Mouse (Mus musculus) cerebral cortex, adult 2 months (tissue): ENCODE measurements around the gene Rasgrf1.

Experiments used
- WGBS: fragments of 180-500 bp; shearing (Covaris S2); methylation state at CpG from one replicate; pipeline ENCODE4 v1.1.7; 2018; 5-methylcytosine and 5-hydroxymethylcytosine counted together

Gene Rasgrf1

DNA sequence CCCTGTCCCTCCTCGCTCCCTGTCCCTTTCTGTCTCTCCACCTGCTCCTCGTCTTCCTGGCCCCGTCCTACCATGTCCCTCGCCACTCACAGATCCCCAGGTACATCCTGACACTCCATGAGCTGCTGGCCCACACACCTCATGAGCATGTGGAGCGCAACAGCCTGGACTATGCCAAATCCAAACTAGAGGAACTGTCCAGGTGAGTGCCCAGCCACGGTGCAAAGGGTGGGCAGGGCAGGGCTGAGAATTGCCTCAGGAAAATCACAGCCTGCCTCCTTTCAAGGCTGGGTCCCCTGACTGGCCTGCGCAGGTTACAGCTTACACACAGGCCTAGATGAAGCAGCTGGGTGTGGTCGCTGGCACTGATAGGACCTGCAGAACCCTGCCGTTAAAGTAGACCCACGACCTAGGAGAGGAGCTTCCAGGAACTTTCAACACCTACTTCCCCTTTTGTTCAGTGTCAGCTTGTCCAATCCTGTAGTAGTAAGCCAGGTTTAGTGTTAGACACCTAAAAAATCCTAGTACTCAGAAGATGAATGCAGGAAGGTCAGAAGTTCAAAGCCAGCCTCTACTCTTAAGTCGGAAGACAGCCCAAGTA lies 61.3 kb downstream of the Rasgrf1 start:
- WGBS: 89% methylated on average over 11 of the region's 11 CpGs

DNA sequence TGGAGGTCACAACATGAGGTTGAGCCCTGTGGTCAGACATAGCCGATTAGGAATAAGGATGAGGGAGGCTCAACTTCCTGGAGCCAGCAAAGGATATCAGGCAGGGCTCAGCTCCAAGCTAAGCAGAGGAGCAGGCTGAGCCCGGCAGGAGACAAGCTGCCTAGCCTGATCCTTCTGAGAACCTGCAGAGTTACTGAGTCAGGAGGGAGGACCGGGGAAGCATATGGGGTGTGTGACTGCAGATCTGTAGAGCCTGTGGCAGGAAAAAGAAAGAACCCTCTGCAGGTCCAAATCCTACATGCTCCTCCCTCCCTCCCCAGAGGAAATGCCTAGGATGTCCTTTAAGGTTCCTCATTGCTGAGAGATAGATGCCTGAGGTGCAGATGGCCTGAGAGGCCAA lies 62.6 kb downstream of the Rasgrf1 start:
- 53% methylated on average over 3 of the region's 3 CpGs for WGBS

DNA sequence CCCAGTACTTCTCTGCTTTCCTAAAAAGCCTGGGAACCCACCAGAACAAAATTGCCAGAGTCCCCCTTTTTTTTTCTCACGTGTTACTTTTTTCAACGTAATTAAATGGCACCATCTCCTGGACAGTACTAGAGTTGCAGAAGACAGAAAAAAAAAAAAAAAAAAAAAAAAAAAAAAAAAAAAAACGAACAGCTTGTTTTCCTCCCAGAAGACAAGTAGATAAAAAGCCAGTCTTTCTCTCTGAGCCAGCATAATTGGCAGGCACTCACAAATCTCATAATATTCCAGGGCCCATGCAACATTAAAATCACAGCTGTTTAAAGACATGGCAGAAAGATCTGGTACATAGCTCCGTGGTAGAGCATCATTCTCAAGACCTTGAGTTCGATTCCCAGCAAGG lies 64.1 kb downstream of the Rasgrf1 start:
- 15% methylated on average over 5 of the region's 5 CpGs for WGBS

DNA sequence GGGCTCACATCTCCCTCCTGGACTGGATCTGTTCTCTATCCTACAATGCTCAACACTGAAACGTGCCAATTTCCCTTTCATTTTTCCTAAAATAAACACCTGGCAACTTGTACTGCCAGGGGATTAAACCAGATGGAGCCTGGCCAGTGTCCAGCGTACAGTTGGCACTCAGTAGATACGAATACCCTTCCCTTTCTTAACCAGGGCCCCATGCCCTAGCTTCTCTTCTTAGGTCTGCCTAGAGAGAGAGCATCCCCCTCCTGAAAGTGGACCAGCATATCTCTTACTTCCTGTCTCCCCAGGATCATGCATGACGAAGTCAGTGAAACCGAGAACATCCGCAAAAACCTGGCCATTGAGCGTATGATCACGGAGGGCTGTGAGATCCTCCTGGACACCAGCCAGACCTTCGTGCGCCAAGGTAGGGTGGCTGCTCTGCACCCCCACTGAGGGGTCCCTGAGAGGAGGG lies 64.8 kb downstream of the Rasgrf1 start:
- WGBS: 35% methylated on average over 10 of the region's 10 CpGs

DNA sequence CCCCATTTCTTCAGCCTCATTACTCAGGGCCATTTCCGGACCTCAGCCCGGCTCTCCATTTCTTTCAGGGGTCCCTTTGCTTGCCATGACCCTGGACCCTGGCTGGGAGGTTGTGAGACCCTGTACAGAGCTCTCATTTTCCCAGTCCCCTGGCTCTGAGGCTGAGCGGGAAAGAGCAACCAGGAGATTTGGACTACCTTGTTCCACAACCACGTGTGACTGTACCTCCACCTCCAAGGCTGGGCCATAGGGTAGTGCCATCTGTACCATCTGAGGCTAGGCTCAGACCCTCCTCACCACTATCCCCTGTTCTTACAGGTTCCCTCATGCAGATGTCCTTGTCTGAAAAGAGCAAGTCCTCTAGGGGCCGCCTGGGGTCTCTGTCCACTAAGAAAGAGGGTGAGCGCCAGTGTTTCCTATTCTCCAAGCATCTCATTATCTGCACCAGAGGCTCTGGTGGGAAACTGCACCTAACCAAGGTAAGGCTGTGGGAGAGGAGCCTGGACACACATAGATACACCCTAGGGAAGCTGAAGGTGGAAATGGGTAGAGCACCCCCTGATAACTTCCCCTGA lies 66.7 kb downstream of the Rasgrf1 start:
- WGBS: 89% methylated on average over 6 of the region's 6 CpGs

DNA sequence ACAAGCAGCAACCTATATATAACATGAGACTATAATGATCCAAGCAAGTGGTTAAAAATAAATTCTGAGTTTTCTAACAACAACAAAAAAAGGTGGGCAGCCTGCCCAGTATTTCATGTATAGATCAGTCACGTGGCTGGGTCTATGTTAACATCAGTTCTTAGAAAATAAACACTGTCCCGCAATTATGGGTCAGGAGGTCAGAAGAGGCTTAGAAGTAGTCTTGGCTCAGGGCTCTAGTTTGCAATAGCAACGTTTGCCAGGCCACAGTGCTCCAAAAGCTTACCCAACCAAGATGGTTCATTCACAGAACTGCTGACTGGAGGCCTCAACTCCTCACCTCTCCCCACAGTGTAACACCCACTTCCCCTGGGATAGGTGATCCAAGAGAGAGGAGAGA lies 69.5 kb downstream of the Rasgrf1 start:
- WGBS: 33% methylated on average over 3 of the region's 3 CpGs

DNA sequence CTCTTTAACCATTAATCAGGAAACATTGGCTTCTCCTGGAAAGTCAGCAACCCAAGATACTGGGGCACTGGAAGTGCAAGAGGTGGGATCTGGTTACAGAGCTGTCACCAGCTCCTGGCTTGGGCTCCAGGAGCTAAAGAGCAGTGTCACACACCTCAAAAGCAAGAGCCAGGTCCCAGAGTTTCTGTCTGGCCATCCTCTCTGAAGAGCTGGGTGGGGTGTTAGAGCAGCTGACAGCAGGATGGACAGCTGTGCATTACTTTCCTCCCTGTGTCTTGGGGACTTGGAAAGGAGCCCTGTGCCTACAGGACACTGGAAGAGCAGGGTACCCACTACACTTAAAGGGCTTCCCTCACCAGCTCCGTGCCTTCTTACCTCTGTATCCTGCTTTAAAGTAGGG lies 72.5 kb downstream of the Rasgrf1 start:
- 68% methylated on average over 1 of the region's 1 CpGs for WGBS

DNA sequence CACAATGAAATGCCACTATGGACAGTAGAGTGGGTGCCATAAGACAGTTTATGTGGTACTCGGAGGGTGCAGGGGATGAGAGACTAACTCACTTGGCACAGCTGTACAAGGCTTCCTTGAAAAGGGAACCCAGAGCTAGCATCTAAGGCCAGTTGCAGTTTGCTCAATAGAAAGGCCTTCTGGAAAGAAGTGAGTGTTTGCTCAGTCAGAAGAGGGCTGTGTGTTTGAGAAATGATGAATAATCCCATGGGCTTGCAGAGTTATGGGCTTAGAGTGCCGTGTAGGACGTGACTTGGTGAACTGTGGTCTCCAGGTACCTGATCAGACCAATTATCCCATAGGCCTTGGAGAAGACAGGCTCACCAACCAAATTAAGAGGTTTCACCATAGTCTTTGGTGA lies 78.3 kb downstream of the Rasgrf1 start:
- WGBS: 93% methylated on average over 3 of the region's 3 CpGs

DNA sequence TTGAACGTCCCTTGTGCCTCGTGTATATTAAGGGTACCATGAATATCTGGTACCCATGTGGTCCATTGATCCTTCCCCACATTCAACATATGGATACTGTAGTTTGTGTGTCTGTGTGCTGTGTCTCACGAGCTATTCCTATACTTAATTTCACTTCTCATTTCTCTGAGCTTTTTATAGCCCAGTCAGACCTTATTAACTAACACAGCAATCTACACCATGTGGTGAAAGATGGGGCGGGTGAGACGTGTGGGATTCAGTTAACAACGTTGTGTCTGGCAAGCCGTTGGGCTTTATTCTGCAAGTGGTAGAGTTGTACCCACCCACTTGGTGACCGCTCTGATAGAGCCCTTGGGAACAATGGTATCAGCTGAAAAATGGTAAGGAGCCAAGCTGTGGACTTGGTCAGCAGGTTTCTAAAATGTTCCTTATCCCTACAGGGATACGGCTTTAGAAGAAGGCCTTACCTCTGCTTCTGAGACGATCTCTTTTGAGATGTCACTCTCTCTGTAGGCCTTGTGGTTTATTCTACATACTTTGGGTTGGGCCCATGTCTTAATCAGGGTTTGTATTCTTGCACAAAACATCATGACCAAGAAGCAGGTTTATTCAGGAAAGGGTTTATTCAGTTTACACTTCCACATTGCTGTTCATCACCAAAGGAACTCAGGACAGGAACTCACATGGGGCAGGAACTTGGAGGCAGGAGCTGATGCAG lies 79.3 kb downstream of the Rasgrf1 start:
- WGBS: 70% methylated on average over 10 of the region's 10 CpGs

DNA sequence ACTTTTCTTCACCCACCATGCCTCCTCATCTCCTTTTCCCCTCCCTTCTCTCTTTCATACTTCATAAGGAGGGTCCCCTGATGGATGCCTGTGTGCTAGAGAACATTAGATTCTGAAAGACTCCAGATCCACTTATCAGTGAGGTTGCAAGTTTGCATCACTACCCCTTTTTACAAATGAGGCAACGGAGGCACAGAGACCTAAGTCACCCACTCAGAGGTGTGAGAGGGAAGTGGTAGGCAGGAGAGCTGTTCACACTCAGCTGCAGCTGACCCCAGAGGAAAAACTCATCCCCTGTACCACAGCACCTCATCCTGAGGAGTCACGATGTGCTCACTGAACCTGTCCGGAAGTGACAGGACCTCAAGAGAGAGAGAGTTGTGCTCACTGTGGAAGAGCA lies 96.7 kb downstream of the Rasgrf1 start:
- 87% methylated on average over 3 of the region's 3 CpGs for WGBS

DNA sequence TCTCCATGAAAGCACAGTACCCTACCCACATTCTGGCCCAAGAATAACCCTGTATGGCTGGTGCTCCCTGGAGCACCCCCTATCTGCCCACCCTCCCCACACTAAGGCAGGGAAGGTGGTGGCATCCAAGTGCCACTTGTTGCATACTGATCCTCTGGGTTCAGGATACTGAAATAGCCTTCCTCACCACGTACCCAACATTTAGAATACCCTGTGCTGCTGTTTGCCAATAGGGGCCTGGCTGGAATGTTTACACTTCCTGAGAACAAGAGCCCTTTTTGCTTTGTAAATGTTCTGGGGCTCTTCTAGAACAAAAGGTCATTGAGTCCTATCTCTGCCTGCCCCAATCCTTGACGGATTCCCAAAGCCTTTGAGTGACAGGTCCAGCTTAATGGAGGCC lies 97.4 kb downstream of the Rasgrf1 start:
- 39% methylated on average over 2 of the region's 2 CpGs for WGBS

DNA sequence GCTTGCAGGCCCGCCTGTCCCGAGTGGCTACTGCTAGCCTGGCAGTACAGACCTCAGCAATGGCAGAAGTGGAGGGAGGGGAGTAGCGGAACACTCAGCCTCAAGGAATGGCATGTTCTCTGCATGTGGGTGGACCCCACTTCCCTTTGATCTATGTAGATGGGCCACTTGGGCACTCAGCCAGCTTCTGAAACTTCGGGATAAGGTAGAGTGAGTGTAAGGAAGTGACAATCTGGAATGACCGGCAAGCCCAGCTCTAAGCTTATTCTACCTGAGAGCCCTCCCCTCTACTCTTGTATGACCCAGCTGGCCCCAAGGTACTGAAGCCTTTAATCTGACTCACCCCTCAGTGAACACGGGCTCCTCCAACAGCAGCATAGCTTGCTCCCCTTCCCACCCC lies 98.4 kb downstream of the Rasgrf1 start:
- 85% methylated on average over 6 of the region's 6 CpGs for WGBS

DNA sequence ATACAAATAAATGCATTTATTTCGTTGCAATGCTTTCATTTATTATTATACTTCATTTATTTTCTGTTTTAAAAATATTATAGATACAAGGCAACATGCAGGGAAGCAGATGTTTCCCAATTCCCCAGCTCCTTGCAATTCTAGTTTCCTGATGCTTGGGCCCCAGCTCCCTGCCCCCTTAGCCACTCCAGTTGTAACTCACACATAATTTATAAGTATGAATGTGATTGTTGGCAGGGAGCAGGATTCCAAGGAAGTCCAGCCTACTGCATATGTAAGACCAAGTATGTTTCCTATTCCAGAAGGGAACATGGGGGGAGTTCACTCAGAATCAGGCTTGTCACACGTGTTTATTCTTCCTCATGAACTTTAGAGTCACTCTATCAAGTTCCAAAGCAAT lies 102.1 kb downstream of the Rasgrf1 start:
- WGBS: 72% methylated on average over 2 of the region's 2 CpGs

DNA sequence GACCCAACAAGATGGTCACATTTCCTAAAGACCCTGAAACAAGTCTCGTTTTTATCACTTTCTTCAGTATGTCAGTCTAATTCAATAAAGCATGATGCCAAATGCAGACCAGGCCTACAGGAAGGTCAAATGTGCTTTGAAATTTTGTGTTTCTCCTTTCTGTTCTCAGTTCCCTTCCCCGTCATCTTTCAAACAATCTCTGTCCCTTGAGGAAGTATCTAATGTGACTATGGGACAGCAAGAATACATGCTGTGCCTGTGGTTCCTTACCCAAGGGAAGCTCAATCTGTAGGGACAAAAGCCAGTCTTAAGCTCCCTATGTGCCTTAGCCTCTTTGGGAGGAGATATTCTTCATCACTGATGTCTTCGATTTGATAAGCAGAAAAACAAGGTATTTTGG lies 104.9 kb downstream of the Rasgrf1 start:
- 88% methylated on average over 3 of the region's 3 CpGs for WGBS

DNA sequence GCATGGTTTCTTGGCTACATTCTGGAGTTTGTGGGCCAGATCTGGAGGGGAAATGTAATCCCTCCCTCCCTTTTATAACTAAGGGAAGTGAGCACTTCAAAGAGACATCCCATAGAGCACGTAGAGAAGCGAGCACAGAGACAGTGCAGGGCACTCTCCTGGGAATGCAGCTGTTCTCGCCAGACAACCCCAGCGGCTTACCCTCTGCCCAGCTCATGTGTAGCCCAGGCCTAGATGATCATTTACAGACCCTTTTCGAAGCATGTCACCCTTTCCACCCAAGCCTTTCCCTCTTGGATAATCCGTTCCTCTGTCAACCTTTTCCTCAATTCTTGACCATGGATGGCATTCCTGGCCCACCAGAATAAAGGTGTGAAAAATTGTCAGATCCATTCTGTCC lies 106.5 kb downstream of the Rasgrf1 start:
- WGBS: 87% methylated on average over 6 of the region's 6 CpGs

DNA sequence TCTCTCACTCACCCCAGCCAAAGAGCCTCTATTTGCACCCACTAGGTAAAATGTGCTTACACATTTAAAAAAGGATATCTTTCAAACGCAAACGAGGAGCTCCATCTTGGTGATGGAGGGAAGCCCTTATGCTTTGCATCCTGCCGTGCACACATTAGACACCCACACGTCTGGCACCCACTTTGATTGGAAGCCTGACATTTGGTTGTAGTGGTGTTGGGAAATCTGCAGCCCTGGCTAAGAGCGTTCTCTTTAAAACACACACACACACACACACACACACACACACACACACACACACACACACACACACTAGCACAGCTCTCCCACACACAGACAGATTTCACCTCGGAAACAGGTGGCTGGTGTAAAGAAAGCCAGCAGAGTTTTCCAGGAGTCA lies 111.2 kb downstream of the Rasgrf1 start:
- WGBS: 47% methylated on average over 6 of the region's 6 CpGs

DNA sequence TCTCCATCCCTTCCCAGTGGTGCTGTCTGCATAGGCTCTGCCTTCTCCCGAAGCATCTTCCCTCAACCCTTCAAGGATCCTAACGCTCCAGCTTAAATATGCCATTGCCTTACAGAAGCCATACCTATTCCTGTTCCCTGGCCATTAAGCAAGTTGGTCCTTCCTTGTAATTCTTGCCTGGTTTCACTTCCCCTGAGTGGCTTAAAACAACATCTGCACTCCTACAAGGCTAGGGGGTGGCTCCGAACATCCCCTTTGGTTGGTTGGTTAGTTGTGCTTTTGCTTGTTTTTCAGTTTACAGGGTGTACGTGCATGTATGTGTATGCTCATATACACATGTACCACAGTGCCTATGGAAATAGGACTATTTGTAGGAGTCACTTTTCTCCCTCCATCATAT lies 111.7 kb downstream of the Rasgrf1 start:
- 87% methylated on average over 4 of the region's 4 CpGs for WGBS

DNA sequence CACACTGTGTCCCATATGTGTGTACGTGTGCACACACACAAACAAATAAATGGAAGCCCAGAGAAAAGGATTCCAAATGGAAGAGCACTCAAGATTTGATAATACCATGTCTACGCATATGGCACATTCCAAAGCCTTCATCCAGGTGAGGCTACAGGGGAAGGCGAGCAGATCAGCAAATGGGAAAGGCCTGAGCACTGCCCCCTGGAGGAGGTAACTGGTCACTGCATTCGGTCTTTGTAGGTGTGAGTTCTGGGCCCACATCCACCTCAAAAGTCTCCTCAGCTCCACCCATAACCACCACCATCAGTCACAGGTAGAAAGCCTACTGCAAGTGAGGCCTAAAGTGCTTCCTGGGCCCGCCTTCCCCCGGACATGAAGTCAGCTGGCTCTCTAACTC lies 118.0 kb downstream of the Rasgrf1 start:
- 98% methylated on average over 6 of the region's 6 CpGs for WGBS

DNA sequence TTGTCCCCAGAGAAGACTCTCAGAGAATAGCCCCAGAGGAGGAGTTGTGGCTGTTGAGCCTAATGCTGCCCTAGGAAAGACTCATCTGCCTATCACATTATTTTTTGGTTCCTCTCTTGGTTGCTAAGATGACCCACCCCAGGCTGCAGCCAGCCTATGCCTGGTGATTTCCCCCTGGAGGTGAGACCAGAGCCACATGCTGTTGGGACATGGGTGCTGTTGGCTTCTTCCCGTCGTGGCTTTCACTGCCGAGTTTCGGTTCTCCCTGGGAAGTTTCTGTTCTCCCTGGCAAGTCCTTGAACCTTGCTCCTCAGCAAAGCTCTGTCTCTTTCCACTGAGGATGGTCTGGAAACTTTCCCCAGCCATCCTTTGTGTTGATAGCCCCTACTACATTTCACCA lies 124.2 kb downstream of the Rasgrf1 start:
- 83% methylated on average over 4 of the region's 4 CpGs for WGBS

DNA sequence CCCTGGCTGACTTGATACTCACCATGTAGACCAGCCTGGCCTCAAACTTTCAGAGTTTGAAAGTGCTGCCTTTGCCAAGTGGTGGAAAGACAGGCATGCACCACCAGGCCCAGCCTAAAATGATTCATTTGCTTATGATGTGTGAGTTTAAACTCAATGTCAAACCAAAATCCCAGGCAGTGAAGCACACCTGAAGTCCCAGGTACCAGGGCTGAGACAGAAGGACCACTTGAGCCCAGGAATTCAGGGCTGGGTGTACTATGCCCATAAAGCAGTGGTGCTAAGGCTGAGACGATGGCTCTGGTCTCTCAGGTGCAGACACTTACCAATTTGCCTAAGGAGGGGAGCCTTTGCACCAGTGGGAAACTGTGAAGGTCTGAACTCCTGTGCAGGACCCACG lies 125.5 kb downstream of the Rasgrf1 start:
- WGBS: 92% methylated on average over 2 of the region's 2 CpGs

DNA sequence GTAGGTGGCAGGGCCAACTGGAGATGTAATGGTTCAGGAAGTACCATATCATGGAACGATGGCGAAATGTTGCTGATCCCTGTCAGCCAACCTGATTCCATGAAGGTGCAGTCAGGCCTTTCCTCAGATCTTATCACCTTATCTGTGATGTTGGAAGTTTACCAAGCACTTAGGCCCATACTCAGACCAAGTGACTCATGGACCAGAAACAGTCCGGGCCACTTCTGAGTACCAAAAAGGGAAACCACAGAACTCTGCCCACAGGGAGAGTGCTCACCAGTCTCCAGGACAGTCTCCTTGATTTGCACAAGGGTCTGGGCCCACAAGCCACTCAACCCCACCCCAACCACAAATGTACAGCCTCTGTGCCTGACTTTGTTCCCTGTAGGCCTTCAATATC lies 126.1 kb downstream of the Rasgrf1 start:
- 93% methylated on average over 3 of the region's 3 CpGs for WGBS

DNA sequence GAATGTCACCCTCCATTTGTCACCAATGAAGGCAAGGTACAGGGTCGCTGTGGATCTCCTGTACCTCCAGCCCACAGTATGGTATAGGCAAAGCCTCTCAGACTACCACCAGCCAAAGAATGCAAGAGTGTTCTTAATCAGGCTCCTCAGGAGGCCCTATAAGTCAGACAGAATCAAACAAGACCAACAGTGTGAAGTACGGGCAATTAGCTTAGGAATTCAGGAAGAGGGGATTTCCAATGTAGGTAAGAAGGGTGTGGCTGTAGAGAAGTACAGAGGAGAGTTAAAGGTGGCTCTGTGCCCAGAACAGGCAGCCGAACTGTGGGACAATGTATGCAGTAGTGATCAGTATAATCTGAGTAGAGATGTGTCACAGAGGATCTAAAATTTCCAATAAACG lies 126.6 kb downstream of the Rasgrf1 start:
- WGBS: 80% methylated on average over 4 of the region's 4 CpGs

DNA sequence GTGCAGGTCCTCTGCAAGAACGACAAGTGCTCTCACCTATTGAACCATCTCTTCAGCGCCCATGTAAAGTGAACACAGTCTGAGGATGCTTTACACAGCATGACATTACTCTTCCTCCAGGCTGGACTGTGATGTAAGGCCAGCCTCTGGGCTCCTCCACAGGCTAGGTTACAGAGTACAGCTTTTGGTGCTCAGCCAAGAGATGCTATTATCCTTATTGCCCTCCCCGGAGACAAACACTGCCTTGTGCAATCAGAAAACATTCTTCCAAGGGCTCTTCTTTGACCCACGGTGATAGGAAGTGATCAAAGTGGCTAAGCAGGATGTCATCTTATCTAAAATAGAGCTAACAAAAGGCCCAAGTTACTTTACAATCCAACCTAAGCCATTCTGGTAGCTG lies 128.8 kb downstream of the Rasgrf1 start:
- 72% methylated on average over 4 of the region's 4 CpGs for WGBS
